Mouse (Mus musculus) lung, adult 2 months (tissue): Measurements from ENCODE around the gene Naip2. TPM values are rescaled to one million over a fixed set of nuclear protein-coding genes. Genes with fewer than 3 reads are reported as not detected.
A peak's percentile ranks its signal among the peaks of the same experiment; 100 is the strongest.

Experiments used
- DNase-seq: peaks from one replicate; pipeline ENCODE4 v3.0.0; 2022
- H3K4me1 ChIP-seq: fragments of 200-500 bp; 2 replicates; pipeline ENCODE4 v1.6.1; 2011; ENCODE audit warnings: low read length; ENCODE audit not compliant: control insufficient read depth, insufficient read depth
- H3K4me3 ChIP-seq: fragments of 200-500 bp; replicated peaks from 2 replicates; pipeline ENCODE3; 2011; ENCODE audit warnings: low read depth, mild to moderate bottlenecking, control low read depth, low read length; ENCODE audit errors: extremely low read depth
- CTCF ChIP-seq: fragments of 200-500 bp; IDR thresholded peaks from 2 replicates; pipeline ENCODE4 v1.5.1; 2011; ENCODE audit warnings: mild to moderate bottlenecking, low read length, control low read depth; ENCODE audit not compliant: insufficient read depth
- POLR2A ChIP-seq: fragments of 200-500 bp; IDR thresholded peaks from 2 replicates; pipeline ENCODE4 v1.6.1; 2011; ENCODE audit warnings: low read depth, mild to moderate bottlenecking, control low read depth, low read length, borderline replicate concordance; ENCODE audit errors: extremely low read depth
- WGBS: fragments of 180-500 bp; shearing (Covaris S2); methylation state at CpG from one replicate; pipeline ENCODE4 v1.1.7; 2018; 5-methylcytosine and 5-hydroxymethylcytosine counted together
- polyA plus RNA-seq: library from polyadenylated mRNA; depleted of rRNA; stranded (reverse); fragments of >200 nt; gene quantifications from 2 replicates; pipeline ENCODE4 v1.2.3, GENCODE M21; 2012; rRNA removed

Gene Naip2
- polyA plus RNA-seq, 1 experiment: 1.9 TPM

DNA sequence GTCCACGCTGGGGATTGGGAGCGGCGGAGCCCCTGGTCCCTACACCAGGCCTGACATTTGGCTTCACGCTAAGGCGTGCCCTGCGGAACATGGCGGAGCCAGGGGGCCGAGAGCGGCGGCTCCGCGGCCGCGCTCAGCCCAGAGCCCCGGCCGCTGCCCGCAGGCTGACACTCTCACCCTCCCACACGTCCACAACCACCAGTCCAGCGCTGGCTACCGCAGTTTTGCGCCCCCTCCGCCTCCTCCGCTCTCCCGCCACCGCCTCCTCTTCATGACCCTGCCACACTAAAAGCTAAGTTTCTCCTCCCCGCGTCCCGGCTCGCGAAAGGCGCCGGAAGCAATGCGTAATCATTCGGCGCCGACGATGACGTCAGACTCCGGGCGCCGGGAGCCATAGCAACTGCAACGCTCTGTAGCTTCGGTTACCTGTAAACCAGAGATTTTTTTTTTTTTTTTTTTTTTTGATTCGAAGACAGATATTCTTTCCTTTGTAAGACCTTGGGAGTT is 98.1 kb downstream of the Naip2 start, which contains the start of gene Bdp1:
Bdp1 (minus strand) TSS at position 323 of the 507 bp plus-strand sequence.
- H3K4me1 ChIP-seq: peaks cover 3% of the 10 kb centered on the region; the same call in 1 of the 2 replicates
- peak within 1 kb of the TSS; percentile 95 for H3K4me3 ChIP-seq
- DNase-seq: peak; percentile 96
- under 1% methylated on average over 44 of the region's 44 CpGs for WGBS
- peak; percentile 68; the same call in 1 of the 2 replicates for TF ChIP-seq POLR2A
- TF ChIP-seq CTCF: no peak

DNA sequence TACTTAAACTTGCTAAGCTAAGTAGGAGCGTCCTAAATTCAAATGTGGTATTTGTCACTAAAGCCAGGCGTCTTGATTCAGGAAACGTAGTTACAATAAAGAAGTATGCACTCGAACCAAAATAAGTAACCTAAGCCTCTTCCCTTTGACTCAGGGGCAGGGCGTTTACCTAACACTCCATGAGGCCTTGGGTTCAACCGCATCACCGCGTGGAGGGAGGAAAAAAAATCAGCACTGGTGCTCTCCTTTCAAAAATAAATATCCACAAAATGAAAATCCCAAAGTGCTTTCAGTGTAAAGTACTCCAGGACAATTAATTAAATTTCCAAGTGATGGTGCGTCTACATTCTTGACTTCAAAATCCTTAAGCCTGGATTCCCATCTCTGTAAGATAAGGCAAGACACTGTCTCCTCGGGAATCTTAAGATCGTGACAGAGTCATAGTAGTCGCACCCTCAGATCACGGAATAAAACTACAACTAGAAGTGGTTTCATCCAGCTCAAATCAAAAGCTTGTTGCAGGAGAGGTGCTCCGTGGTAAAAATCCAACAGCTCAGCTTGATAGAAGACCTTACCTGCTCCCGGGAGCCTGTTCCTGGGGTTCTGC is 98.7 kb downstream of the Naip2 start:
- 1% methylated on average over 15 of the region's 15 CpGs for WGBS
- Histone ChIP-seq H3K4me3 (peak overlapping the region; percentile 95), H3K4me1 (peaks cover 3% of the 10 kb centered on the region; the same call in 1 of the 2 replicates)
- TF ChIP-seq CTCF (no peak), POLR2A (no peak)
- DNase-seq: no peak

DNA sequence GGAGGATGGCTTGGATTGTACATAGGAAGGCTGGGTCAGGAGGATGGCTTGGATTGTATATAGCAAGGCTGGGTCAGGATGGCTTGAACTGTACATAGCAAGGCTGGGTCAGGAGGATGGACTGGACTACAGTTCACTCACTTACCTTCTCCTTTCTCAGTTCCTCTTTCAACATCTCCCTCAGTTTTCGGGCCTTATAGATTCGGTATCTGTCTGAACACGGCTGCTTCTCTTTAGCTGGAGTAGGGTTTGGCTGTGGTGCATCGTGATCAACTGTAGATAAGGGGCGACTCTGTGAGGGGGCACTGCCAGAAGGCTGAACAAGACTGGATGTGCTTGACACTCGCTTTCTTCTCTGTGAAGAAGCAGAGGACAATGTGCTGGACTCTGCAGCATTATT is 103.1 kb downstream of the Naip2 start:
- WGBS: 86% methylated on average over 6 of the region's 6 CpGs
- H3K4me3 ChIP-seq: no peak overlapping the region
- TF ChIP-seq CTCF (no peak), POLR2A (no peak)
- H3K4me1 ChIP-seq: peaks cover 3% of the 10 kb centered on the region; the same call in 1 of the 2 replicates
- no peak for DNase-seq

Other genes with a start within 250 kb of the Naip2 start
- gene Mccc2, start 186.5 kb downstream of the Naip2 start, polyA plus RNA-seq: 17.7 and 19.0 TPM in 2 replicates
- 2.1 and 2.9 TPM in 2 replicates for gene Bdp1, start 98.0 kb downstream of the Naip2 start, polyA plus RNA-seq
- gene Serf1, start 94.1 kb downstream of the Naip2 start, polyA plus RNA-seq: 2.8 and 5.1 TPM in 2 replicates
- gene Smn1, start 77.2 kb downstream of the Naip2 start, polyA plus RNA-seq: 12.1 and 12.7 TPM in 2 replicates
- 2.1 and 2.3 TPM in 2 replicates for gene Naip5, start 44.2 kb upstream of the Naip2 start, polyA plus RNA-seq
- gene Naip6, start 115.6 kb upstream of the Naip2 start, polyA plus RNA-seq: 1.7 and 2.7 TPM in 2 replicates